Mouse (Mus musculus): ENCODE data around the gene Tspan5.

The Tspan5 gene

GRCm38 (mm10) chr3:138847809-138848208, 105.8 kb downstream of the Tspan5 start:
- DNase-seq (ENCODE audit: low spot score), result no peak

DNA sequence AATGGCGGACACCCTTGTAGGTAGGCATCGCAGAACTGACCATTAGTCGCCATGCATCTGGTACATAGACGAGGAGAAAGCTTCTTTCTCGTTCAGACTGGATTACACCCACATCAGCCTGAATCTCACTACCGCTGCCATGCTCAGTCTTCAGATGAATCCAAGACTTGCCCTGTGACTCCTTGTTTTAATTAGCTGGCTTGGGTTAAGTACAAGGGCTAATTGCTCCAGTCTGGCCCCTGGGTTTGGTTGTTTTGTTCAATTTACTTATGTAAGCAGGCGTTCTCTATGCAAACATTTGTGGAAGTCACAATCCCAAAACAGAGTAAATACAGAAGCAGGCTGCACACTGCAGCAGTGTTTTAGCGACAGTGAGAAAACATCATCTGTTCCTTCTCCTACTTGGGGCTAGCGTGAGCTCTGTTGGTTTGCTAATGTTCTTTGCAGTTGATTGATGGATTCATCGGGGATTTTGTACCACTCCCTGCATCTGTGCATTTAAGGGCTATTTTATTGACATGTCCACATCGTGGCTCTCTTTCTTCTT, 107.8 kb downstream of the Tspan5 start:
- no peak for DNase-seq (ENCODE audit: low spot score)

- no peak for DNase-seq (ENCODE audit: low spot score)
Measured at GRCm38 (mm10) chr3:138851876-138852275, 109.9 kb downstream of the Tspan5 start.

DNA sequence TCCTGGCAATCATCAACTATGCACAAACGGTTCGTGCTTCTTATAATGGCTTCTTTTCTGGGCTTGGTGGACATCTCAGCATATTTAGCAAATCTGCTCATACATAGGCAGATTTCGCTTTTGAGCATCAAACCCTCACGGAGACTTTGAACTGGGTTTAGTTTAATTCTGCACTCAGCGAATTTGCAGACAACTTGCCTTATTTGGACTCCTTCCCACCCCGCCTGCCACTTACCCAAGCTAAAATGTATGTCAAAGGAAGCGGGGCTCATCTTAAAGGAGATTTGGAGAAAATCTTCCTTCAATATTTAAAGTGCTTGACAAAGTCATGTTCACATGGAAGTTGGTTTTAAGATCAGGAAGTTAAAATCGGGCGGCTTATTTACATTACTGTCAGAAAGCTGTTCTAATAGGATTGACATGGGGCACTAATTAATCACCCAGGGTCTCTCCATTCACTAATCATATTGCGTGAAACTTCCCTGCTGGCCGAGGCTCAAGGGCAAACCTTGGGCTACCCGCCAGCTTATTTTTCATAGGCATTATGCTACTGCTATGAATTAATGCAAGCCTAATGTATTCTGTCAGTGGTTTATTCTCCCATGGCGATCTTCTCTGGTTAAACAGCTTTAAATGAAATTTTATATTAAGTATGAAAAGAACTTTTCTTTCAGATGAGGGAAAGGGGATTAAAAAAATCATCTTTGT, 111.1 kb downstream of the Tspan5 start:
- DNase-seq (ENCODE audit: low spot score), result no peak

DNA sequence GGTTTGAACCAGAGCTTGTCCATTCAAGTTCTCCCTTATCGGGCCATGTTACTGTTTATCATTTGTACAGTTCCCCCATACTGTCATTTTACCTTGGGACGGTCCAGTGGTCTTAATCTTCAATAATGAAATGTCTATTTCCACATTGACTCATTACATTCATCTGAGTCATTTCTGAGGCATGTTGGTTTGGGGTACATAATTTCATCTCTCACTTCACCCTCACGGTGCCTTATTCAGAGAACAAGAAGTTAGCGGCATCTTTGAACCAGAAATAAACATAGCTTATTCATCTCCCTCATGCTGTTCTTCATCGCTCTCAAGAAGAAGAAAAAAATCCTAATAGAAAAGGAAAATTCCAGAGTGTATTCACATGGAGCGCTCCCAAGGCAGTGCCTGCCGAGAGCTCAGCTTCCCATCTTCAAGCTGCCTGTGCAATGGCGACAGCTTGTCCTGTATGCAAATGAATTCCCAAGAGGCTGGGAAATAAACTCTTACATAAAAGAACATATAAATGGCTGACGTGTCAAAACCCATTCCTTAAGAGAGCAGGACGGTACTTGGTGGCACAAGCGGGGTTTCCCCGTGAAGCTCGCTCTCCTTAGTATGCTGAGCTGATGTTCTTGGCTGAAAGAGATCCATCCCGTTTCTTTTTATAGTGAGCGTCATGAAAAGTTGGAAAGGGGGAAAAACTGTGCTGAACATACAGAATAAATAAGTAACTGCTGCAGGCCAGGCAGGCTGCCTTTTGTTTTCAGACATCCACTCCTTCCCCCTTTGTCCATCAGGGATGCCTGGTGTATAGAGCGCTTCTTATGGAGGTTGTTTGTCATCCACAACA, 112.2 kb downstream of the Tspan5 start:
- no peak for DNase-seq (ENCODE audit: low spot score)

- no peak for DNase-seq (ENCODE audit: low spot score)
Measured at GRCm38 (mm10) chr3:138855387-138855786, 113.4 kb downstream of the Tspan5 start.

DNA sequence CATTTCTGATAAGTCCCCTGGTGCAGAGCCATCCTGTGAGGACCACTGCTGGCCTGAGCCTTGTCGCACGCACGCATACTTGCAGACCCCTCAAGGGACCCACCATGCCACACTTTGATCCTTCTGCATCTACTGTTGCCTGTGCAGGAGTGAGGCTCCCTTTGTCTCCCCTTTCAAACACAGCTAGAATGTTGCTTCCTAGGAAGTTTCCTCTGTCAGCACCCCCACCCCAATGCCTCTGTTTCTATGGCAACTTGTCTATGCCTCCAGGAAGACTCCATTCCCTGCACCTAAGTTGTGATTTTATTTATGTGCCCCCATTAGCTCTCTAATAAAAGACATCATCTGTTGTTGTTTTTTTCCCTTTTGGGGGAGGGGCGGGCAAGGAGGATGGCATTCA, 115.0 kb downstream of the Tspan5 start:
- DNase-seq (ENCODE audit: low spot score), result no peak

DNA sequence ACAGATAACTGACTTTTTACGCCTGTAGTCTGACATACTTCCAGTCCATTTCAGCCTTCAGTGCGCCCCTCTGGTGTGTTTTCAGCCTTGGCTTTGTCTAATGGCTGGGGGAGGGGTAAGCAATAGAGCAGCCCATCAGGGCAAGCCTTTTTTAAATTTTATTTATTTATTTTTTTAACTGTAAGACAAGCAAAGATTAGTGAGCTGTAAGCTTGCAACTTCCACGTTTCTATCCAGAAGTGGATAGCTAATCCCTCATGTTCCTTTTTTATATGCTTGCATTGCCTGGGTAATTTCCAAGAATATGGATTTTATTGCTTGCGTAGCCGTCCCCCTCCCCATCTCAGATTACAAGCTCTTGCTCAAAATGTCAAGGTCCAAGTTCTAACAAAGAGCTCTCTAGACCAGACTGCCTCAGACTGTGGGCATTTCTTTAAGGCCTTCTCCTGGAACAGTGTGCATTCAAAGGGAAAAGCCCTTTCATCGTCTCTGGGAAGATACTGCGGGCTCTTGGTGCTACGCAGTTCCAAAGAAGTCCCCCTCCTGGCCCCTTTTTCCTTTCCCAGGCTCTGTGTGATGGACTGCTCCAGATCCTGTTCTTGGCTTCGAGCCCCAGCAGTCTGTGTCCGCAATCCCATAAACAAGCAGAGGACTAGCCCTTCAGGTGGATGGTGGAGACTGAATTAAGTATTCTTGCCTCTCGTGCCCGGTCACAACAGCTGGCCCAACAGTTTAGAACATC, 116.0 kb downstream of the Tspan5 start:
- DNase-seq (ENCODE audit: low spot score), result no peak

DNA sequence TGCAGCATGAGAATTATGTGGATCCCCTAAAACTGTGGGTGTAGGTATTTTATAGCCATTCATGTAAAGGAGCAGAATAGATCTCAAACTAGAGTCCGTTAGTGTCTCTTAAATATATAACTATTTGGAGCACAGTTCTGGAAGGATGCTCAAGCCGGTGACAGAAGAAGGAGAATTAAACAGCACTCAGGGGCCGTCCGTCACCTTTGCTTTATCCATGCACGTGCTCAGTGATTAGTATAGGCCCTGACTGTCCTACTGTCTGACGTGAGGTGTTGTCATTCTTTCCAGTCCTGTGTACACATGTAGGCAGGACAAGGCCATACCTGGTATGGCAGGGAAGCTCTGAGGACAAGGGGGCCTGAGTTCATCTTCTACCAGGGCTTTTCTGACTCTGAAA, 116.7 kb downstream of the Tspan5 start:
- DNase-seq (ENCODE audit: low spot score), result no peak

- DNase-seq (ENCODE audit: low spot score), result no peak
Measured at GRCm38 (mm10) chr3:138859166-138859565, 117.2 kb downstream of the Tspan5 start.

DNA sequence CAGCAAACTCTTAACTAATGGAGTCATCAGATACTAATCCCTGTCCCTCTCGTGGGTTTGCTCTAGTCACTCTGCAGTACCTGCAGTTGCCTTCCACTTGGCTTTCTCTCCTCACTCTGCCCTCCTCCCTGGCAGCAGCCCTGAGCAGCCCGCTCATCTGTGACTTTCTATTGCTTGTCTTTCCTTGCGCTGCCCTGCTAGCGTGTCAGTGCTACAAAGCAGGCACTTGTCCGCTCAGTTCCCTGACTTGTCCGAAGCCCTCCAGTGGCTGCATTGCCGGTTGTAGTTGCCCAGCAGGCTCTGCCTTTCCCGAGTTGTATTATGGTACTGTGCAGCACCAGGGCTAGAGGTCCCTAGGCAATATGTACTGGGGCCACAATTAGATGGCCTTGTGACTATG, 117.7 kb downstream of the Tspan5 start:
- peak; percentile 34 for DNase-seq (ENCODE audit: low spot score)

DNA sequence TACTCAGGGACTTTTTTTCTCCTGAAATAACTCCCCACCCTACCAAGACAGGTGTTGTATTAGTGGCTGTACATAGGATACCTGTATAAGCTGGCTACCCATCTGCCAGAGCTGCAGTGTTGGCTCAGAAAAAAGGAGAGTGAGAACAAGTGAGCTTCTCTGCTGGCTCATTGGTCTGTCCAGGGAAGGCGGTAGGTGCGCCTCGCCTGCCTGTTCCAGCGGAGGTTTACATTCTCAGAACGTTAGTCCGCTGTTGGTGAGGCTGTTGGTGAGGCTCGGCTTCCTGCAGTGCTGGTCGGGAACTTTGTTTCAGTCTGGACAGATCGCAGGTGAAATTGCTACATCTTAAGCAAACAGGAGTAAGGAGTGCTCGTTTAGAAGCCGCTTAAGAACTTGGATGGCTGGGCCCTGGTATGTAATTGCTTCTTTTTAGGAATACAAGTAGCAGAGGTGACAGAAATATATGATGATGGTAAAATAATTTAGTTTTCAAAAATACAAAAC, 118.3 kb downstream of the Tspan5 start:
- DNase-seq (ENCODE audit: low spot score), result no peak

DNA sequence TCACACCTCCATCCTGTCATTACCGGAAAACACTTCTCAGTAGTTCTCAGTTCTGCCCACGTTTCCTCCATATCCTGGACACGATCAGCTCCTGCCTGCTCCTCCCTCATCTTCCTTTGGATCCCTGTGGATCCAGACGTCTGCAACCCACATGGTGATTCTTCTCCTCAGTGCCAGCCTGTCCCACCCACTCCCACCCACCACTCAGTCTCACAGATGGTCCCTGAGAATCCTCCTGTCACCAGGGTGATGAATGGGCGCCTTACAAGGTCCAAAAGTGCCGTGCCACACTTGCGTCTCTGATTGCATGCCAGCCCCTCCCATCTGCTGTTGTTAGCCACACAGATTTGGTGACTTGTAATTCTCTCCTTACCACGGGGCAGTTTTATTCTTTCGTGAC, 119.0 kb downstream of the Tspan5 start:
- DNase-seq (ENCODE audit: low spot score), result no peak

DNA sequence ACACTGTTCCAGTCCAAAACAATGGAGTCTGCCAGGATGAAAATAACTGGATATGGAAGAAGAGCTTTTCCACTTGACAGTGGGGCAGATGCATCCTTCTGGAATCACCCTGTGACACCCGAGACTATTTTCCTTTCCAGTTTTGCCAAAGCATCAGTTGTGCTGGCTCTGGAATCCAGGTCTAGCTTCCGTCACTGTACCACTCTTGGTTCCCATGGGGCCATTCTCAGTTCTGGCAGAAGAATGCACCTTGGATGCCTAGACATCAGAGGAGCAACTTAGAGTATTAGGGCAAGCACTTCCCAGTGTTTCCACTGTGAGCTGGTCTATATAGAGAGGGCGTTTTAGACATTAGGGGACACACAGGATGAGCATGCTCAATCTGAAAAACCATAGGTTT, 119.6 kb downstream of the Tspan5 start:
- DNase-seq (ENCODE audit: low spot score), result no peak

GRCm38 (mm10) chr3:138864166-138864648, 122.2 kb downstream of the Tspan5 start:
- DNase-seq (ENCODE audit: low spot score), result no peak

DNA sequence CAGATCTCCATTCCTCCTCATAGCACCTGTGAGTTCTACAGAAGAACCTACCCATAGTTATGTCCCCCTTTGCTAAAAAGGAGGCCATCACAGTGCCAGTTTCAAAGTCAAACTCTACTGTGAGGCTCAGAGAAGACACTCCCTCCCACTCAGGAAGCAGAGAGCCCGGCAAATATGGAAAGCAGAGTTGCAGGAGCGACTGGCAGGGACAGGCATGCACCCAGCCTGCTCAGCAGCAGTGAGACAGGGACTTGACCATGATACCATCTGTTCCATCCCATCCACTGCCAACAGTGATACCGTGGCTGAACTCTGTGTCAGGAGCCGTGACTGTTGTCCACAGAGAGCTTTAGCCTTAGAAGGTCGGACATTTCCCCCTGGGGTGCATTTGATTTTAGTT, 123.3 kb downstream of the Tspan5 start:
- no peak for DNase-seq (ENCODE audit: low spot score)

DNA sequence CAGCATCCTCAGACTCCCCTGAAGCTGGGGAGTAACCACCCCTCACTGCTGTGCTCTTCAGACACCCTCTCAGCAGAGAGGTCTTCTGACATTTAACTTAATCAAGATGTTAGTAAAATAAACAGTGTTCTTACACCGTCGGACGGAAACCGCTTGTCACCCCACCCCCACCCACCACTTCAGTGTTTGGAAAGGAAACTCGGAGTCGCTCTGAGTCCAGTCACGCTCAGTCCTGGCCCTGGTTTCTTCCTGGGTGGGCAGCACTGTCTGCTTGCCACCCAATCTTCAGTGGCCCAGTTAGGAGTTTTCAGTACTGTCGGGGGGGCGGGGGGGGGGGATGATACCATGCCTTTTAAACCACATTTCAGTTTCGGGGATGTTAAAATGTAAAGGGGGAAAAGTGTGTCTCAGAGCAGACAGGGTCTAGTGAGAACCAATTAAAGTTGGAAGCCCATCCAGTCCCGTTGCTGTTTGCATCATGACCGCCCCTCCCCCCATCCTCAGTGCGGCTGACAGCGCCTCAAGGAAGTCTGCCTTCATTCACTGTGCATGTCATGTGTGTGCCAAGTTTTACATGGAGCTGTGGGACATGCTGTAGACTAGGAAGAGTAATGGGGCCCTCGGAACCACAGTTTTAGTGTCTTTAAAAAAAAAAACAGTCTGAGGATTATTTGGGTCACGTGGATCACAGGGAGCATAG, 125.3 kb downstream of the Tspan5 start:
- DNase-seq (ENCODE audit: low spot score), result no peak

- no peak for DNase-seq (ENCODE audit: low spot score)
Measured at GRCm38 (mm10) chr3:138868409-138868808, 126.4 kb downstream of the Tspan5 start.

GRCm38 (mm10) chr3:138875282-138875681, 133.3 kb downstream of the Tspan5 start:
- DNase-seq (ENCODE audit: low spot score), result no peak

DNA sequence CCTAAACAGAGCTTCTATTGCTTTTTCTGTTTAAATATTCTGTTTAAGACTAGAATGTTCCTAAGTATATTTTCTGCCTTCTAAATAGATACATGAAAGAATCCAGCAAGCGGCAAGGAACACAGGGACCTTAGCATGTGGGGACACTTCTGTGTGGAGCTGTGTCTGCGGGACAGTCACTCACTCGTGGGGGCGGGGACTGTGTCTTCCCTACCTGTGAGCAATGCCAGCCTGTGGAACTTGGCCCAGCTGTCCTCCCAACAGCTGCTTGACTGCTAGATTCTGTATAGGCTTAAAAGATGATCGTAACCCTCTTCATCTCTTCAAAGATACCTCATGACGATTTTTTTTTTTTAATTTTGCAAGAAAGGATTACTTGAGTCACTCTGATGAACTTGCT, 133.9 kb downstream of the Tspan5 start:
- no peak for DNase-seq (ENCODE audit: low spot score)

DNA sequence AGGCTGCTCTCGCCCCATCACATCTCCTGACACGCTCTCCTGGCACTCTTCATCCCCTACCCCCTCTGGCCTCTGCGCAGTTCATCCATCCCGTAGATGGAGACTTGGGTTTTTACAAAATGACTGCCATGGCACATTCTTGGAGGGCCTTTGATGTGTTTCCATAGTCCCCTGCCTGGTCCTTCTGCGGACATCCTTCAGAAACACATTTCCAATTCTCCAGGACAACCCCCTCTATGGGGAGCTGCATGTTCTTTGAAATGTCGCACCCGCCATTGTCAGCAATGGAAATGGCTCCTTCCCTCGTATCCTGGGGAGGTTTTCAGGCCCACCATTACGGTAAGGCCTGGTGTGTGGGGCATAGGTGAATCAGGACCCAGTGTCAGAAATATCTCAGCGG, 134.4 kb downstream of the Tspan5 start:
- DNase-seq (ENCODE audit: low spot score), result no peak

Data from ovary, postnatal 36 days (tissue).